Mouse (Mus musculus) testis, postnatal 10 days (tissue): ENCODE measurements at regions not wholly inside any gene's neighbourhood (a gene's known extent, or its start where the extent isn't known, plus 50 kb on each side); places are given as distances from the start of the nearest gene placed in this dataset.
A peak's percentile ranks its signal among the peaks of the same experiment; 100 is the strongest.
"Not testable (repeated sequence)": the region's sequence is repeated elsewhere in the genome, so short reads cannot be mapped to it uniquely, and the experiment has no call there.

ENCODE experiments used
- DNase-seq: peaks from one replicate; pipeline ENCODE4 v3.0.0; 2021; ENCODE audit warnings: low spot score

DNA sequence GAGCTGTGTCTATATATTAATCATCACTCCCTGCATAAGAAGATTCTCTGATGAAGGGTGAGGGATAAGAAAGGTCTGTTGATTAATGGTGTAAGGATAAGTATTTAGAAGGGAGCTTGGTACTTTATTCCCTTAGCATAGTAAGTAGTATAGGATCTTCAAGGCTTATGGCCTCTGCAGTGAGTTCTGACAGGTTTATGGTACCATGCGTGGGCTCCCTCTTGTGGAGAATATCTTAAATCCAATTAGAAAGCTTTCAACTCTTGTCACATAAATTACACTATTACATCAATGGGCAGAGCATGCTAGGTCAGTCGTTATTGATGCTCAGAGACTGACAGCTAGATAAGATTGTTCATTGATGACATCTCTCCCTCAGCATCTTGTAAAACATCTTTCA, 112.7 kb upstream of the Grin3a start:
- DNase-seq: no peak

DNA sequence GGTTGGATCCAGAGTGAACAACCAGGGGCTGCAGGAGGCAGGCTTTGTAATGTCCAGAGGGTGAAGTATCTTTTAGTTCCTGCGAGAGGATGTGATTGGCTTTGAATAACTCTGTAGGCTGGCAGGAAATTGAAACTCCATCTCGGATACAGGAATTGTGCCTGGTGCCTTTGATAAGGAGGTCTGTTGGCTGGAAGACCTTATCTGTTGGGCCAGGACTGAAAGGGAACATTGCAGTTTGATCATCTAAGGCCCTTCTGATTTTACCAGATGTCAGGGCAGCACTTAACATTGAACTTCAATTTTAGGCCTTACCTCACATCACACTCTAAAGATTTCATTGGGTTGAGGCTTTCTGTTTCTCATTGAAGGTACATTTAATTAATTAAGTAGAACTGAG, 111.3 kb upstream of the Grin3a start:
- DNase-seq: no peak

DNA sequence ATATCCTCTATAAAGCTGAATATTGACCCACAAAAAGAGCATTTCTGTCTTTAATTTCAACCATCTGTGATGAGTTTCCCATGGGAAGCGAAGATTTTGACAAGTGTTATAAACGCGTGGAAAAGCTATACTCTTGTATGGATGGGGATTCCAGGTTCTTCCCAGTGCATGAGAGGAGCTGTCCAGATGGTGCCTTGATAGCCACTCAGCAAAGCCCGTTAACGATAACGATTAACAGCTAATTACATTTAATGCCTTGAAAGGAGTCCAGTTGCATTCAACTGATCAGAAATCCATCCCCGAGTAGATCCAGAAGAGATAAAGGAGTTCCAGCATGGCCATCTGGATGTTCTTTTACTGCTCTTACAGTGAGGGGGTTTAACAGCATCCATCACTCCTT, 100.8 kb upstream of the Grin3a start:
- DNase-seq: no peak

DNA sequence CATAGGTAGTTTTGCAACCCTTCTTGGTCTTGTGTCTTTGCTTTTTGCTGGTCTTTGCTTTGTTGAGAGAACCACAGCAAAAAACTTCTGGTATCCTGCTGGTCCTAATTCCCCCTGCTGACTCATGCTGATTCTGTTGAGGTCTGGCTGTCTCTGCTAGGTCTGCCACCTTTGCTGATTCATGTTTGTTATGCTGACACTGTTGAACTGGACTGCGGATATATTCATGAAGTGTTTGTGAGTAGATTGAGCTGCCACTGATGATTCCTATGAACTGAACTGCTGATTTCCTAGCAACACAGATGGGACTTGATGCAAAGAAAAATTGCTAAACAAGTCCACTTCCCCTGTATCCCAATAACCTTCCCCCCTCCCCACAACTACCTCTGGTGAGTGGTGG, 91.9 kb upstream of the Grin3a start:
- DNase-seq: no peak

DNA sequence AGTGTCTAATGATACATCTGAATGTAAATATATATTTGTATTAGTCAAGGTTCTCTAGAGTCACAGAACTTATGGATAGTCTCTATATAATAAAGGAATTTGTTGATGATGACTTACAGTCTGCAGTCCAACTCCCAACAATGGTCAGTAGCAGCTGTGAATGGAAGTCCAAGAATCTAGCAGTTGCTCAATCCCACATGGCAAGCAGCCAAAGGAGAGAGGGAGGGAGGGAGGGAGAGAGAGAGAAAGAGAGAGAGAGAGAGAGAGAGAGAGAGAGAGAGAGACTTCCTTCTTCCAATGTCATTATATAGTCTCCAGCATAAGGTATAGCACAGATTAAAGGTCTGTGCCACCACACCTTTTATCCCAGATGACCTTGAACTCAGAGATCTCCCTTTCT, 84.1 kb upstream of the Grin3a start:
- not testable (repeated sequence) for DNase-seq

DNA sequence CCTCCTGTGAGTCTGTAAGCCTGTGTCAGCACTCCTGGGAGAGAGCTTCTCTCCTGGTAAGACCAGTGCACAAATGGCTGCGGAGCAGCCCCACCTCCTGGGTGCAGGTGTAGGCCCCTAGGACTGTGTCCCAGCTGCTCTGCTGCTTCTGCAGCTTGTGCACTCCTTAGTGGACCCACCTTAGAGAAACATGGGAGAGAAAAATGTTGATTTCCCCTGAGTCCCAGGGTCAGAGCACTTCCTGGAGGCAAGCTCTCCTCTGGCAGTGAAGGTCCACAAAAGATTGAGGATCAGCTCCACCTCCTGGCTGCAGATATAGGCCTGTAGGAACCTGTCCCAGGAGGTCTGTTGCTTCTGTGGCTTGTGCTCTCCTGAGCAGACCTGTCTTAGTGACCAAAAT, 81.5 kb upstream of the Grin3a start:
- DNase-seq: no peak

DNA sequence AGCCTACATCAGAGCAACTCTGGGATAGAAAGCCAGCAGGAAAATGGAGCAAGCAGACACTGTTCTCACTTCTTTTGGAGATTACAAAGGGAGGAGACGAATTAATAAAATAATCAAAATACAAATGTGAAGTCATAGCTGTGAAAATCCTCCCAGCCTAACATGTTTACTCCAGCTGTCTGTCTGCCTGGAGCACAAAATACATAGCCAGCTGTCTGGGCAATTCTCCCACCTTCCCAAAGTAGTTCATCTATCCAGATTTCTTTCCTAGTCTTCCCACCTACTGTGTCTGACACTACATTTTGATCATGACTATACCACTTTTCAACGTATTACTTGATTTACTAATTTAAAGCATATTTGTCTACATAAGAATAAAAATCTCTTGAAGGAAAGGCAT, 68.7 kb upstream of the Grin3a start:
- no peak for DNase-seq

DNA sequence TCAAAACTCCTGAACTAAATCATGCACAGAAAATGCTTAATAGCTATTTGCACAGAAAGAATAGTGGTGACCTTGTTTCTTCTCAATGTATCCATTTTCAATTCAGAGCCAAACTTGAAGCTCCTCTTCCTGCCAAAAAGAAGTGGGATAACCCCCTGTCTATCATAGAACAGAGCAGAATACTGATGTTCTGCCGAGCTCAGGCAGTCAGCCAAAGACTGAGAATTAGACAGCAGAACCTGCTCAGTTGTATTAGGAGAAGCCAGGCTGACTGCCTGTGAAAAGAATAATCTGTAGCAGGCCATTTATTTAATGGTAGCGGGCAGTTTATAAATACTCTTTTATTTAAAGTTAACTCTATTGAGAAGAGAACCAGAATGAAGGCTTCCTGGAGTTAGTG, 68.1 kb upstream of the Grin3a start:
- peak; percentile 58 for DNase-seq
